Mouse (Mus musculus): ENCODE data around the gene Sebox. TPM values are rescaled to one million over a fixed set of nuclear protein-coding genes. Genes with fewer than 3 reads are reported as not detected.

The Sebox gene
- polyA plus RNA-seq, 1 experiment = not detected

- no peak overlapping the region for H3K27ac ChIP-seq (ENCODE audit: insufficient read depth, low read length)
- no peak overlapping the region for H3K4me3 ChIP-seq (ENCODE audit: low read depth, low read length)
- H3K36me3 ChIP-seq (ENCODE audit: control insufficient read depth, insufficient read depth, low read length, poor library complexity, severe bottlenecking) = peaks cover 37% of the 10 kb centered on the region
- no peaks in the 10 kb centered on the region for H3K27me3 ChIP-seq (ENCODE audit: control insufficient read depth, insufficient read depth, low read length, poor library complexity, severe bottlenecking)
- no peak for TF ChIP-seq POLR2A (IDR thresholded peaks at IDR 0.05; ENCODE audit: insufficient read depth, low read length)
- no peaks in the 10 kb centered on the region for H3K4me1 ChIP-seq (ENCODE audit: control insufficient read depth, insufficient read depth, low read length)
- H3K9ac ChIP-seq (ENCODE audit: low read depth, poor library complexity, severe bottlenecking) = no peak overlapping the region
- no peaks in the 10 kb centered on the region for H3K9me3 ChIP-seq (replicated peaks; ENCODE audit: control insufficient read depth, insufficient read depth, low read length, poor library complexity, severe bottlenecking)
These were observed 41.3 kb downstream of the Sebox start for GRCm38 (mm10) chr11:78544449-78545111.

- Histone ChIP-seq H3K27ac (ENCODE audit: insufficient read depth, low read length) (no peak overlapping the region), H3K36me3 (ENCODE audit: control insufficient read depth, insufficient read depth, low read length, poor library complexity, severe bottlenecking) (peaks cover 36% of the 10 kb centered on the region), H3K4me1 (ENCODE audit: control insufficient read depth, insufficient read depth, low read length) (no peaks in the 10 kb centered on the region), H3K27me3 (ENCODE audit: control insufficient read depth, insufficient read depth, low read length, poor library complexity, severe bottlenecking) (no peaks in the 10 kb centered on the region), H3K9me3 (replicated peaks; ENCODE audit: control insufficient read depth, insufficient read depth, low read length, poor library complexity, severe bottlenecking) (no peaks in the 10 kb centered on the region), H3K4me3 (ENCODE audit: low read depth, low read length) (no peak overlapping the region), H3K9ac (ENCODE audit: low read depth, poor library complexity, severe bottlenecking) (no peak overlapping the region)
- TF ChIP-seq CTCF (IDR thresholded peaks at IDR 0.05; ENCODE audit: low read depth, low read length) = no peak
- no peak for TF ChIP-seq EP300 (IDR thresholded peaks at IDR 0.05; ENCODE audit: insufficient read depth, low read depth, low read length)
- TF ChIP-seq POLR2A (IDR thresholded peaks at IDR 0.05; ENCODE audit: insufficient read depth, low read length) = no peak
These were observed 41.9 kb downstream of the Sebox start for GRCm38 (mm10) chr11:78545181-78545580.

GRCm38 (mm10) chr11:78547718-78548460, 44.6 kb downstream of the Sebox start:
- Histone ChIP-seq H3K27ac (ENCODE audit: insufficient read depth, low read length) (no peak overlapping the region), H3K36me3 (ENCODE audit: control insufficient read depth, insufficient read depth, low read length, poor library complexity, severe bottlenecking) (peaks cover 14% of the 10 kb centered on the region), H3K4me1 (ENCODE audit: control insufficient read depth, insufficient read depth, low read length) (no peaks in the 10 kb centered on the region), H3K9me3 (replicated peaks; ENCODE audit: control insufficient read depth, insufficient read depth, low read length, poor library complexity, severe bottlenecking) (no peaks in the 10 kb centered on the region), H3K27me3 (ENCODE audit: control insufficient read depth, insufficient read depth, low read length, poor library complexity, severe bottlenecking) (no peaks in the 10 kb centered on the region), H3K4me3 (ENCODE audit: low read depth, low read length) (no peak overlapping the region), H3K9ac (ENCODE audit: low read depth, poor library complexity, severe bottlenecking) (peak overlapping the region; percentile 77; the same call in 1 of the 2 replicates)
- no peak for TF ChIP-seq POLR2A (IDR thresholded peaks at IDR 0.05; ENCODE audit: insufficient read depth, low read length)

GRCm38 (mm10) chr11:78549491-78549987, 46.3 kb downstream of the Sebox start:
- H3K27ac ChIP-seq (ENCODE audit: insufficient read depth, low read length) = peak overlapping the region; percentile 1
- peak overlapping the region; percentile 77 for H3K9ac ChIP-seq (ENCODE audit: low read depth, poor library complexity, severe bottlenecking)
- no peaks in the 10 kb centered on the region for H3K9me3 ChIP-seq (replicated peaks; ENCODE audit: control insufficient read depth, insufficient read depth, low read length, poor library complexity, severe bottlenecking)
- no peaks in the 10 kb centered on the region for H3K4me1 ChIP-seq (ENCODE audit: control insufficient read depth, insufficient read depth, low read length)
- no peak for TF ChIP-seq EP300 (IDR thresholded peaks at IDR 0.05; ENCODE audit: insufficient read depth, low read depth, low read length)
- TF ChIP-seq CTCF (IDR thresholded peaks at IDR 0.05; ENCODE audit: low read depth, low read length) = no peak
- no peak for TF ChIP-seq POLR2A (IDR thresholded peaks at IDR 0.05; ENCODE audit: insufficient read depth, low read length)
- H3K4me3 ChIP-seq (ENCODE audit: low read depth, low read length) = peak overlapping the region; percentile 76
- H3K27me3 ChIP-seq (ENCODE audit: control insufficient read depth, insufficient read depth, low read length, poor library complexity, severe bottlenecking) = no peaks in the 10 kb centered on the region
- peaks cover 7% of the 10 kb centered on the region for H3K36me3 ChIP-seq (ENCODE audit: control insufficient read depth, insufficient read depth, low read length, poor library complexity, severe bottlenecking)

- H3K4me3 ChIP-seq (ENCODE audit: low read depth, low read length) = peak within 1 kb of the TSS; percentile 76
- peak within 1 kb of the TSS; percentile 16 for H3K27ac ChIP-seq (ENCODE audit: insufficient read depth, low read length)
- H3K27me3 ChIP-seq (ENCODE audit: control insufficient read depth, insufficient read depth, low read length, poor library complexity, severe bottlenecking) = no peaks in the 10 kb centered on the region
- peak within 1 kb of the TSS; percentile 80 for H3K9ac ChIP-seq (ENCODE audit: low read depth, poor library complexity, severe bottlenecking)
- H3K9me3 ChIP-seq (replicated peaks; ENCODE audit: control insufficient read depth, insufficient read depth, low read length, poor library complexity, severe bottlenecking) = no peaks in the 10 kb centered on the region
- 0 out of 2 replicates have a peak, but pooled peaks have one; percentile 9 for TF ChIP-seq EP300 (IDR thresholded peaks at IDR 0.05; ENCODE audit: insufficient read depth, low read depth, low read length)
- TF ChIP-seq POLR2A (IDR thresholded peaks at IDR 0.05; ENCODE audit: insufficient read depth, low read length) = peak; percentile 70
- no peak for TF ChIP-seq CTCF (IDR thresholded peaks at IDR 0.05; ENCODE audit: low read depth, low read length)
- no peaks in the 10 kb centered on the region for H3K4me1 ChIP-seq (ENCODE audit: control insufficient read depth, insufficient read depth, low read length)
- H3K36me3 ChIP-seq (ENCODE audit: control insufficient read depth, insufficient read depth, low read length, poor library complexity, severe bottlenecking) = peaks cover 7% of the 10 kb centered on the region
These were observed 47.2 kb downstream of the Sebox start, which contains the start of gene Tmem97 for GRCm38 (mm10) chr11:78550168-78551058. Tmem97 (minus strand) TSS chr11:78550777.
